Mouse (Mus musculus) small intestine, adult 2 months (tissue): ENCODE measurements around the gene Ranbp6.

Experiments
- CTCF ChIP-seq: fragments of 200-500 bp; IDR thresholded peaks from 2 replicates; pipeline ENCODE4 v1.5.1; 2012; ENCODE audit warnings: low read depth, mild to moderate bottlenecking, control low read depth, inconsistent platforms, low read length, moderate library complexity, mixed read lengths; ENCODE audit not compliant: insufficient replicate concordance, insufficient read length; ENCODE audit errors: extremely low read depth
- POLR2A ChIP-seq: fragments of 200-500 bp; IDR thresholded peaks from 2 replicates; pipeline ENCODE4 v1.6.1; 2012; ENCODE audit warnings: low read depth, mild to moderate bottlenecking, control low read depth, inconsistent platforms, low read length, moderate library complexity

DNA sequence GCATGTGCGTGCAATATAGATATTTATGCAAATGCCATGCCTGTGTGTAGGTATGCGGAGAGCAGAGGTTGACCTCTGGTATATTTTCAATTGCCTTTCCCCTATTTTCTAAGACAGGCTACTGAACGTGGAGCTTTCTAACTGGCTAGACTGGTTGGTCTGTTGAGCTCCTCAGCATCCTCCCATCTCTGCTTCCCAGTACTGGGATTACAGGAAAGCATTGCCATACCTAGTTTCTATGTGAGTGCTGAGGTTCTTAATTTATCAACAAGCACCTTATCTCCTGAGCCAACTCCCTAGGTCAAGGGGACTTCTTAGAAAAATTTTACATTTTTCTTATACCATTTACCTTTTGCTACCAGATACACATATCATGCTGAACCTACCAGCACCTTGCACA lies 15.4 kb downstream of the Ranbp6 start:
- TF ChIP-seq CTCF, result no peak
- no peak for TF ChIP-seq POLR2A
